Mouse (Mus musculus) adrenal gland, adult 2 months (tissue): ENCODE measurements at regions not wholly inside any gene's neighbourhood (a gene's known extent, or its start where the extent isn't known, plus 50 kb on each side); places are given as distances from the start of the nearest gene placed in this dataset.
A peak's percentile ranks its signal among the peaks of the same experiment; 100 is the strongest.

Experiments used
- DNase-seq: peaks from one replicate; pipeline ENCODE4 v3.0.0; 2021

DNA sequence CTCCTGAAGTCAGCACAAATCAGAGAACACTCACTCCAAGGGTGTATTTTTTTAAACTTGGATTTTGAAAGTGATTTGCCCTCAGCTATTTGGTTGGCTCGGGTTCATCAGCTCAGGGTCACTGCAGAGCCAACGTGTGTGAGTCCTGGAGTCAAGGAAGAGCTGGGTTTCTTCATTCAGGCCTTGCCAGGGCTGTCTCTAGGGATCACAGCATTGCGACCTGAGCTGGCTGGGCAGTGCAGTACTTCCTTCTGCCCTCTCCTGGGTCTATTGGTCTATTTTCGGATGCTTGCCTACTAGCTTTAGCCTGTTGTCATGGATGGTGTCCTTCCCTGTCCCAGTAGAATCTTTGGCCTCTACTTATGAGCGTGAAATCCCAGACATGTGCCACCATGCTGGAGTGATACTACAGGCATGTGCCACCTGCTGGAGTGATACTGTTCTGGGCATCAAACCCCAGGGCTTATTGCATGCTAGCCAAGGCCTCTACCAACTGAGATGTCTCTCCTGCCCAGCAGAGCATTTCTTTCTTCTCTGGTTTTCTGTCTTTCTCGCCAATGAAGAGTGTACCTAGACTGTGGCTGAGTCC lies 211.7 kb upstream of the Rbfox1 start:
- DNase-seq = peak; percentile 46

DNA sequence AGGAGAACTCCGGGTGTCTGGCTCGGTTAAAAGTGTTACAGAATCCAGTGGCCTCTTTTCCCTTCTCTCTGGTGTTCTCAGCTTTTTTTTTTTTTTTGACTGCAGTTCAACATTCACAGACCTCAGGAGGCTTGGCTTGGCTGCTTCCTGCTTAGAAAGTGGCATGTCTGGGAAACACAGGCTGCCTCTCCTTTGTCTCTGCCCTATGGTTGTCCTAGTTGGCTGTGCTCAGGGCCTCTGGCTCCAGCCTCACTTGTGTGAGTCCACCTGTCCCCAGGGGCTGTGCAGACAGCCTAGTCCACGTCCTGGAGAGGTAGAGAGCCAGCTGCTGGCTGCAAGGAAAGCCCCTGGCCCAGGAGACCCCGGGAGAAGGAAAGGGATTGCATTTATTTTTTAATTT lies 212.3 kb upstream of the Rbfox1 start:
- peak; percentile 38 for DNase-seq

DNA sequence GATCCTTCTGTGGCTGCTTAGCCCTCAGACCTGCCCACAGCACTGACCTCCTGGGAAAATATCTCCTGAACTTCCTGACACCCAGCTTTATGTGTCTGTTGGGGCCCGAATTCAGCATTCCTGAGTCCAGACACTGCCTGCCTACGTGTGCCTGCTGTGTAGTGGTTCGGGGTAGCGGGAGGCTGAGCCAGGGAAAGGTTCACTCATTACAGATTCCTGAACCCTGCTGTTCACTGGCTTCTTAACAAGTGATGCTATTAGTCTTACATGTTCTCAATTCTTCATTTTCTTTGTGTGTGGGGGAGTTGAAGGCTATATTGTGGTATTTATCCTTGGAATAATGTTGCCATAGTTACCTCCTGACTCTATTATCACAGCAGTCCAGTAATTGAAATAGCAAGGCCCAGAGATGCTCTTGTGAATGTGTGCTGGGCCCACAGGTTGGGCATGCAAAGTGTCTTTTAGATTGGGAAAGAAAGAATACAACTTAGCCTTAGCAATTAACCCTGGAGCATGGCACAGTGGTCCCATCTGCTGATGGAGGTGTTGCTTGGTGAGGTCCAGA lies 216.7 kb upstream of the Rbfox1 start:
- no peak for DNase-seq

GRCm38 (mm10) chr16:5661918-5662317 lies 223.2 kb upstream of the Rbfox1 start:
- DNase-seq = peak; percentile 58

DNA sequence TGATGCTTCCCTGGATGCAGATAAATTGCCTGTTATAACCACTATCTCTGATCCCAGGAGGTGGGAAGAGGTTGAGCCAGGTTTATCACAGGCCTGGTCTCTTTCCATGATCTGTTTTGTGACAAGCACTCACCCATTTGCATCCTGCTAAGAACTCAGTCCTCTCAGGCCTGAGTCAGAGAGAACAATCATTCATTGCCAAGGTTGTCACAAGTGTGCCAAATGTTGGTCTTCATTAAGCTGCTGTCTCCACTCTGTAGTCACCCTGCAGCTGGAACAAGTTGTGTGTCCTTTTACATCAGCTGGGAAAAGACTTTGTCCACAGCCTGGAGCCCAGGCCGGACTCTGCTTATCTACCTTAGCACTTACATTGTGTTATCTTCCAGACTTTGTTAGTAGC lies 233.6 kb upstream of the Rbfox1 start:
- DNase-seq = peak; percentile 52

GRCm38 (mm10) chr16:5651002-5651401 lies 234.2 kb upstream of the Rbfox1 start:
- peak; percentile 10 for DNase-seq

DNA sequence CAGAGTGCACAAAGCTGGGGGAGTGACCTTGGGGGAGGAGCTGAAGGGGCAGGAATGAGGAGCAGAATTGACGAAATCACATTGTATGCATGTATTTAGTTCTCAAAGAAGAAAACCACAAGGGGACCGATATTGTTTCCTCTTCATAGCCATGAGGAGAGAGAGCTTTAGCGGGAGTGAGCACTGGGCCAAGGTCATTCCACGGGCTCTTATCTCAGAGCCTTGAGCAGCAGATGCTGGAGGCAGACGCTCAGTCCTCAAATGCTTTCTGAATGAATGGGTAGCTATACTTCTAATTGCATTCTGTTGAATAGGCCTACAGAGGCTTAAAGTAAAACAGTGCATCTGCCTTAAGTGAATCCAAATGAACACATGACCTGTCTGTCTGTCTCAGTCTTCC lies 245.2 kb upstream of the Rbfox1 start:
- peak; percentile 42 for DNase-seq

GRCm38 (mm10) chr16:5629996-5630395 lies 255.2 kb upstream of the Rbfox1 start:
- no peak for DNase-seq

DNA sequence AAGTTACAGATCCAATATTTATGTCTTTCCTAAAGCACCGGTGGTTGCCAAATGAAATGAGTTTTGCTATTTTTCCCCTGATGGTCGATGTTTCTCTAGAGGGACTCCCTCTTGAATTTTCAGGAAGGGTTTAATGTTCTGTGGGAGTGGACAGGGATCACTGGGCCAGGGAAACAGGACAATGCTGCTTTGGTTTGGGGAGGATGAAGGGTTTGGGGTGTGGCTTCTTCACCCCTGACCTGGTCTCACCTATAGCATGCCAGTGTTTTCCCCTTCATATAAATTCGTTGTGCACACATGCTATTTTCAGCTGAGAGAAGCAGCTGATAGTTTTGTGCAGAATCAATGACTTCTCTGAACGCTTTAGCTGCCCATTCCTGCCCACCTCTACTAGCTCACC lies 257.2 kb upstream of the Rbfox1 start:
- DNase-seq = no peak

- DNase-seq = no peak
Observed at GRCm38 (mm10) chr16:5627117-5627909, 257.8 kb upstream of the Rbfox1 start.

- DNase-seq = no peak
Observed at GRCm38 (mm10) chr16:5625159-5625558, 260.0 kb upstream of the Rbfox1 start.

DNA sequence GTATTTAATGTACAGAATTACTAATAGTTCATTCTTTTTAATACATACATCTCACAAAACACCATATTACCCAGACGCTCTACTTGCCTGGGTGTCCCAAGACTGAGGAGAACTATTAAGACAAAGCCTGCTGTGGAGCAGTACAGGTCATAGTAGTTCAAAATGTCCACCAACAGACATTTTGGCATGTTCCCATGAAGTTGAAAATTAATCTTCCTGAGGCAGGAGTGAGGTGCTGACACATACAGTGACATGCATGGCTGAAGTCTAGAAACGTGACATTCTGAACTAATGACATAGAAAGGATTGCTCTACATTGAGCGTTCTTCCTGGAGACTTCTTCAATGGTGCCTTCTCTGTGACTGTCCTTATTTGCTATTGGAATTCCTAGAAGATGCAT lies 264.6 kb upstream of the Rbfox1 start:
- DNase-seq = no peak

DNA sequence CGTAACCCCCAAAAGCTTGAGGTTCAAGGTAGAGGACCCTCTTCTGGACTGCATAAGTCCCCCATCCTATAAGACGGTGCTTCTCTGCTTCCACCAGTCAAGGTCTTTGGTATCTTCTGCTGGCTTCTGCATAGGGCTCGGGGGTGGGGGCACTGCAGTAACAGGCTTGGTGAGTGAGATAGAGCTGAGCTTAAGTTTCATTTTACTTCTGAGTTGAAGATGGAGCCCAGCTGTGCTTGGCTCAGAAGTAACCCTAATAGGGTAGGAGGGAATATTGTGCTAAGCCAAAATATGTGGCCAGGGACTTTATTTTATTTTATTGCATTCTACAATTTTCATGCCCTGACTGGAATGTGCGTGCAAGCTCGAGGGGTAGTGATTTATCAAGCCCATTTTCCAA lies 268.8 kb upstream of the Rbfox1 start:
- DNase-seq = no peak

DNA sequence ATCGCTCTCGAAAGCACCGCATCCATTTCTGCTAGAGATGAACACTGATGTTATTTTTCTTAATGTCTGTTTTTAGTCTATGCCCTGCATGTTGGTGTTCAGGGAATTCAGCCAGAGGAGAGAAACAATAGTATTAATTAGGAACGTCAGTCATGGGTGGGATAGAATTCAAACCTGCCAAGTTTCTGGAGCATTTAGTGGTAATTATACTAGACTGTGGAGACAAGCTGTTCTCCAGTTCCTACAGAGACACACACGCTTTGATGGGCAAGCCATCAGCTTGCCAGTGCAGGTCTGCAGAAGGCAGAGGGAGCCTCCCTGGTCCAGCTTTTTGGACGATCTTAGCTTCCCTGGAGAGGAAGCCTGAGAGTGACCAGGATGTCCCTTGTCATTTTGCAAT lies 289.8 kb upstream of the Rbfox1 start:
- DNase-seq = no peak

- no peak for DNase-seq
Observed at GRCm38 (mm10) chr16:5578333-5578732, 306.8 kb upstream of the Rbfox1 start.

DNA sequence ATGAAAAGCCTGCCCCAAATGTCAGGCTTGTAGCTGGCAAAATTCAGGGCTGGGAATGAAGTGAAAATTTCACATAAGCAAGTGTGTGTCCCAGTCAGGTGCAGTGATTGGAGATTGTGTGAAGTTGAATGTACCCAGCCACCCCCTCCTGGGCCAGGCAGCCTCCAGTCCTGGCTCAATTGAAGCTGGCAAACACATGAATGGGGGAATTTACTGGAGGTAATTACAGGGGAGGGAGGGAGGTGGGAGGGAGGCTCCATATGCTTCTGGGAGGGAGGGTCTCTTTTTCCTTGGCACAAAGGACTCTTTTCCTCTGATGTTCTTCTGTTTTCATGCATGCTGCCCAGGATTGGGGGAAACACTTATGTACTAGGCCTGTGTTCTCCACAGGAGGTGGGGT lies 312.4 kb upstream of the Rbfox1 start:
- no peak for DNase-seq

GRCm38 (mm10) chr16:5570619-5571018 lies 314.5 kb upstream of the Rbfox1 start:
- peak; percentile 9 for DNase-seq

- no peak for DNase-seq
Observed at GRCm38 (mm10) chr16:5569101-5569500, 313.3 kb upstream of the Eef2kmt start.

- DNase-seq = no peak
Observed at GRCm38 (mm10) chr16:5549026-5549425, 293.2 kb upstream of the Eef2kmt start.

DNA sequence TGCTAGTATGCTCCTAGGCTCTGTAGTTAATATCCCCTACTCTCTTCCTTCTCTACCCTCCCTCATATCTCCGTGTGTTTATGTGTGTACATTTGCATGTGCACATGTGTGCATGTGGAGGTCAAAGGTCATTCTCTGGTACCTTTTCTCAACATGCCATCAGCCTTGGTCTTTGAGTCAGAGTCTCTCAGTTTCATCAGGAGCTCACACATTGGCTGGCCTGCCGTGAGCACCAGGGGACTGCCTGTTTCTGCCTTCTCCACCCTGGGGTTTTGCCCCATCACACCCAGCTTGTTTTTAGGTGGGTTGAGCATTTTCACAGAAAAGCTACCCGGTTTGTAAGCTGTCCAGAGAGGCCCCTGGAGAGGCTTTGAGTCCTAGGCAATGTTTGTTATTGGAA lies 292.8 kb upstream of the Eef2kmt start:
- no peak for DNase-seq

GRCm38 (mm10) chr16:5546808-5547207 lies 291.0 kb upstream of the Eef2kmt start:
- DNase-seq = no peak

DNA sequence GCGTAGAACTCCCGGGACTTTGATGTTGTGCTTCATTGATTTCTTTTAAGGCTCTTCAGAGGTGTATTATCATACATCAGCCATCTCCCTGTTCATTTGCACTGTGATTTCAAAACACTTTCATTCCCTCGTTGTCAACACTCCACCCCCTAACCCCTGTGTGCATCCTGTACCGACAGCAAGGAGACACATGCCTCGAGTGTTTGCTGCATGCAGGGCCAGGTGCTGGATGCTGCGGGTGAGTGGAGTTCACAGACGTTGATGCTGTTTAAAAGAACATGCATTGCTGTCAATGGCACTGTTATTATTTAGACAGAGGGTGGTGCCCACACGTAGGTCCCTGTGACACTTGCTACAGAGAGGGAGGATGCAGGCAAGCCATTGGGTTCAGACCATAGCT lies 290.0 kb upstream of the Eef2kmt start:
- DNase-seq = no peak

DNA sequence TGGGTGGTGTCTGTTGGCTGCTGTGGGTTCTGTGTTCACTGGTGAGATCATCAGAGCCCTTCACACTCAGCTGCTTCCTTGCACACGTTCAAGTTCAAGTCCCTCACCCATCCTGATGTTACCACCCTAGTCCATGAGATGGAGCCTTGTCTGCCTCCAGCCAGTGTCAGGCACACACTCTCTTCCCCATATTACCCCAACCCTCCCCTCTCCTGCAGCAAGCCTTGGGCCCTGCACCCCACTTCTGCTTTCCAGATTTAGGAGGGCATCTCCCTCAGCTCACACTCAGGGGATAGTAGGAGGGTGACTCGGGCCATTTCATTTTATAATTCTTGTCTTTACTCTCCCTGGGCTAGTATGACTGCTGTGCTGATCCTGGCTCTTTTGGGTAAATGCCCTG lies 288.7 kb upstream of the Eef2kmt start:
- no peak for DNase-seq
